Mouse (Mus musculus) right cerebral cortex, postnatal 10 days (tissue): Measurements from ENCODE around the gene Glce.
A peak's percentile ranks its signal among the peaks of the same experiment; 100 is the strongest.

ENCODE experiments used
- DNase-seq, 2 experiments: peaks; one replicate each; pipeline ENCODE4 v3.0.0; 2021; ENCODE audit warnings: low spot score in 2 of 2

Gene Glce

DNA sequence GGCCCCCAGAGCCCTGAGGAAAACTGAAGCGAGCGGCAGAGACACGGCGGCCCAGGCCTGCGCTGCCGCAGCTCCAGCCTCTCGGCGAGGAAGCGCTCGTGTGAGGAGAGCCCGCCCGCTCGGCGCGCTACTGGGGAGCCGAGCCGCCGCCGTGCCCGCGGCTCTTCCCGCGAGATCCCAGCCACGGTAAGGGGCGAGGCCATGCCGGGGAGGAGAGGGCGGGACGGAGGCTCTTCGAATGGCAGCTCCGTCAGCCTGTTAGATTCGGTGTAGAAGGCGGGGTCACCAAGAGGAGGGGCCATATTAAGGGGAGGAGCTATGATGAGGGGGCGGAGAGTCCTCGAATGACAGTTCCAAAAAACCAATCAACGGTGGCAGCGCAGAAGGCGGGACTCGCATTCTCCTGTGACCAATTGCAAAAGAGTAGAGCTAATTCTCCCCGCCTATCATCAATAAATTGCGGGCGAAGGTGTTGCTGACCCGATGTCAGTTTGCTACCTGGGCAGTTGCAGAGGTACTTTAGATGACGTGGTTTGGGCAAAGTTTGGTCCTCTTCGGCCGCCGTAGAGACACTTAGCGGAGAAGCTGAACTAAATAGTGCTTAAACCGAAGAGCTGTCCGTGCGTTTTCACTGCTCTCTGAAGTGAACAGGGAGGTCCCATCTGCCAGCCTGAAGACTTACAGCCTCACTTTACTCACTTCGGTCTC, at the start of gene Glce:
Gene Glce (minus strand): TSS at position 148 of the 708 bp plus-strand sequence.
- peak; percentile 98 to 99 for DNase-seq

- DNase-seq, result no peak
These were observed 49.8 kb upstream of the Glce start for GRCm38 (mm10) chr9:62172239-62172638.

DNA sequence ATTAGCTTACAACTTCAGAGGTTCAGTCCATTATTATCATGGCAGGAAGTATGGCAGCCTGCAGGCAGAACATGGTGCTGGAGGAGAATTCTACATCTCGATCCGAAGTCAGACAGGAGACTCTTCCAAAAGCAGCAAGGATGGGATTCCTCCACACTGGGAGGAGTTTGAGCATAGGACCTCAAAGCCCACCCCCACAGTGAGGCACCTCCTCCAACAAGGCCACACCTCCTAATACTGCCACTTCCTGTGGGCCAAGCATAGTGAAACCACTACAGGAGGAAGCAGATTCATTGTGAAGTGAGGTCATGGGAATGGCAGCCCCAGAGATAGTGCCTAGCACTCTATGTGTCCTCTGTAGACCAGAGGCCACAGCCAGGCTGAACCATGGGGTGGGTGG, 48.5 kb upstream of the Glce start:
- no peak for DNase-seq

DNA sequence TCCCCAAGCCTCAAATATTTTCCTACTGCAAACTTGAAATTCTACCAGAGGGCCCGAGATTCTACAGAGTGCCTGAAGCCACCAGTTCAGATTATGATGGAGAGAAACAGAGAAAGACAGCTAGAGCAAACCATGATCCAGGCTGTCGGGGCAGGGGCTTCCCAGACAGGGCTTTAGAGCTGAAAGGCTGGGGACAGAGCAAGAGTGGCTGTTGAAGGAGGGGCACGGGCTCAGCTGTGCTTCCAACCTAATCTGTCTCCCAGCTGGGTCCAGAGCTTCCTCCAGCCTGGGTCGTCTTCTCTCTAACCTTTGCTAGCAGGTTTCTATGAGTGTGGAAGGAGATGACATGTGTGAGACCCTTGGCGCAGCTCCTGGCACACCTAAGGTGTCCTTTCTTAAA, 44.2 kb upstream of the Glce start:
- no peak for DNase-seq

DNA sequence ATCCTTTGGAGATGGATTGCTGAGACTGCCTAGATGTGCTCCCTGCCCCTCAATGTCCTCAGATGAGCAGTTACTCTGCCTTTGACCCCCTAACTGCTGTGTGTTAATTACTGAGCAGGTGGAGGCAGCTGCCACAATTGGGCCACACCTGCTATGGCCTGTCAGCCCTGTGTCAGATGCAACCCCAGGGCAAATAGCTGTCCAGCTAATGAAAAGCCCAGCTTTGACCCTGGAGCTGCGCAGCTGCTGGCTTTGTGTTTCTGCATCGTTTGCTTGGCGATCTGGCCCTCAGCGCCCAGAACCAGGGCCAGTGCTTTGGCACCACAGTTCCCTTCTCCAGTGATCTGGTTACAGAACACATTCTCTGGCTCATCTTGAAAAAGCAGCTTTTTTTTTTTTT, 43.7 kb upstream of the Glce start:
- DNase-seq, result no peak

DNA sequence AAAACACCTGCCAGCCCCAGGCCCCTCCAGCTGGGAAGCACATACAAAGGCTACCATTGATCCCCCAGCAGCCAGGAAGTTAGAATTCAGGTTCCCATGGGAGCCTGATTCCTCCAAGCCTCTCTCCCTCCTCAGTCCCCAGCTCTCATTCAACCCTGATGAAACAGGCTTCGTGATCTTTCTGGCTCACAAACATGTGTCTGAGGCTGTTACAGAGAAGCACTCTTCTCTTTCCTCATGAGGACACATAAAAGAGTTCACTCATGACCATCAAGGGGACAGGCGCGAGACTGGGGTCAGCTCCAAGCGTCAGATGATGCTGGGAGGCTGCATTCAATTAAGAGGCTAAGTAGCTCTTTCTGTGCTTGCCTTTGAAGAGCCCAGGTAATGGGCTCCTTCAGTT, 40.4 kb upstream of the Glce start:
- peak in 1 of 2 experiments; percentile 61 for DNase-seq

GRCm38 (mm10) chr9:62160788-62161187, 38.3 kb upstream of the Glce start:
- no peak for DNase-seq

- DNase-seq, result no peak
These were observed 36.3 kb upstream of the Glce start for GRCm38 (mm10) chr9:62158746-62159145.

DNA sequence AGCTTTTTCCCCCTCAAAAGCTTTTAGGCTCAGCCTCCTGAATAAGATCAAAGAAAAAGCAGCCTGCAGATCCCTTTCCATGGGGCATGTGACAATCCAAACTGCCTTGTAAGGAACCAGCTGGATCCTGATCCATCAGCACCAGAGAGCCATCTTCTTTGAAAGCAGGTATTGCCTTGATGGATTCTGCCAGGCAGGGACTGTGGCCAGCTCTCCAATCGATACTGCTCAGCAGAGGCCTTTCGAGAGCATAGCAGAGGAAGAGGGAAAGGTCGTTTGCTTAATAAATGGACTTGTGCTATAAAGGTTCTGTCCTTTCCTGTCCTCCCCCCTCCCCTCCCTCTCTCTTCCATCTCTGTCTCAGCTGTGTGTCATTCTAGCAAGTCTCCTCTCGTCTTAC, 33.4 kb upstream of the Glce start:
- no peak for DNase-seq

DNA sequence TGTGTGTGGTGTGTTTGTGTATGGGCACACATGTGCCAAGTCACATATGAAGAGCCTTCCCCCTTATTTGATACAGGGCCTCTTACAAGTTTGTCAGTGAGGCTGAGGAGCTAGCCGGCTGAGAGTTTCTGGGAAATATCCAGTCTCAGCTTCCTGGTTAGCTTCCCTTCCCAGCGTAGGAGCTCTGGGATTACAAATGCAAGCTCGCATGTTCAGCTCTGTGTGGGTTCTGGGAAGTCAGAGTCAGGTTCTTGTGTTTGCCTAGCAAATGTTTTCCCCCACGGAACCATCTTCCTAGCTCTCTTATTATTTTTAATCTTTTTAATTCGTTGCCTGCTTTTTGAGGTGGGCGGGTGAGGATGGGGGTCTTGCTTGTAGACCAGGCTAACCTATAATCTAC, 32.9 kb upstream of the Glce start:
- DNase-seq, result no peak

- DNase-seq, result no peak
These were observed 32.5 kb upstream of the Glce start for GRCm38 (mm10) chr9:62154956-62155355.

- DNase-seq, result no peak
These were observed 32.1 kb upstream of the Glce start for GRCm38 (mm10) chr9:62154551-62154950.

- peak; percentile 48 to 50 for DNase-seq
These were observed 30.8 kb upstream of the Glce start for GRCm38 (mm10) chr9:62153263-62153662.

GRCm38 (mm10) chr9:62152506-62152905, 30.1 kb upstream of the Glce start:
- no peak for DNase-seq

DNA sequence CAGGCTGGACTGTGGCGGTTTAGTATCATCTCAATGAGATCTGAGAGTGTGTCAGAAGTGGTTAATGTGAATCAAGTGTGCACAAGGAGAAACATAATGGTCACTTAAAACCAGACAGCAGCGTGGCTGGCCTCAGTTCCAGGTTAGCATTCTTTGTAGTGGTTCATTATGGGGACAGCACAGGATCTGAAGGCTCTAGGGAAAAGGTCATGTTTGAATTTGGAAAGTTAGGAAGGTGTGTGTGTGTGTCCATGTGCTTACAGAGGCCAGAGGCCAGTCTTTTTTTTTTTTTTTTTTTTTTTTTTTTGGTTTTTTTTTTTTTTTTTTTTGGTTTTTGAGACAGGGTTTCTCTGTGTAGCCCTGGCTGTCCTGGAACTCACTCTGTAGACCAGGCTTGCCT, 22.7 kb upstream of the Glce start:
- no peak for DNase-seq

- no peak for DNase-seq
These were observed 21.0 kb upstream of the Glce start for GRCm38 (mm10) chr9:62143428-62143827.

- no peak for DNase-seq
These were observed 16.6 kb upstream of the Glce start for GRCm38 (mm10) chr9:62139027-62139426.

GRCm38 (mm10) chr9:62137259-62137658, 14.8 kb upstream of the Glce start:
- peak; percentile 76 to 77 for DNase-seq

DNA sequence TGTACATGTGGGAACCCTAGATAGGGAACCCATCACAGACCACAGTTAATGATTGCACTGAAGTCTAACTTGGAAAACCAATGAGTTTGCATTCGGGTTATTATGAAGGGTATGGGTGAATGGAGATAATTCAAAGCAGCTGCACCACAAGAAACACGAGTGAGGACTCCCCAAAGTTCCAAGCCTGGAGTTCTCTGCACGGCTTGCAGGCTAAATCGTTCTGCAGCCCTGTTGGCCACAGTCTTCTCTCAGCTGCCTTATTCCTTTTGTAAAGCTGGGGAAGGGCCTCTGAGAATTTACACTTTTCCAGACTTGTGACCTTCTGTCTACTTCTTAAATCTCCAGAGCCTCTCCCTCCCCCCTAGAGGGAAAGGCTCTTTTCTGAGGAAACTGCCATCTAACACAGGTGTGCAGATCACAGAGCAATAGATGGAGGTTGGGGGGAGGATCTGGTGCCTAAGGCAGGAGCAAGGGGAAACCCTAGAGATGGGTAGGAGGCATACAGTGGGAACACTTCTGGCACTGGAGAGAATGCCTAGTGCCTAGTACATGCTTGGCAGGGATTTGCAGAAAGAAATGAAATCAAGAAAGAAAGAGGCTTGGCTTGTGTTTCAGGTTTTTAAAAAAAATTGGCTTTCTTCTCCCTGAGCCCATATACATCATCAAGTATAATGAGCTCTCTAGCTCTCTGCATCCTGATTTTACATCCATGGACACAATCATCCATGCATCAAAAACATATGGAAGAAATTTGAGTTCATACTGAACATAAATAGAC, 9.7 kb upstream of the Glce start:
- DNase-seq, result no peak

GRCm38 (mm10) chr9:62130746-62131145, 8.3 kb upstream of the Glce start:
- DNase-seq, result no peak

DNA sequence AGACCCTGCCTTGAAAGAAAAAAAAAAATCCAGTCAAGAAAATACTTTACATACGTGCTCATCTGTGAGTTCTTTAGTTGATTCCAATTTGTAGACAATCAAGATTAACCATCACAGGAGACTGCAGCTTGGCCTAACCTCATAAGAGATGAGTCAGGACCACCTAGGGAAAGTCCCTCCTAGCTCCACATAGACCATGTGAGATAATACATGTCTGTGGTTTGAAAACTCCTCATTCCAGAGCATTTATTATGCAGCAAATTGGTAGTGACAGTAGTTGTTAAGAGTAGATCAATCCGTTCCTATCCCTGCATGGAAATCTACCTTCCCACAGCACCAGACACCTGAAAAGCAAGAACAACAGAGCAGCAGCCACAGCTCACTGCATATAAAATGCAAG, 5.6 kb upstream of the Glce start:
- no peak for DNase-seq

DNA sequence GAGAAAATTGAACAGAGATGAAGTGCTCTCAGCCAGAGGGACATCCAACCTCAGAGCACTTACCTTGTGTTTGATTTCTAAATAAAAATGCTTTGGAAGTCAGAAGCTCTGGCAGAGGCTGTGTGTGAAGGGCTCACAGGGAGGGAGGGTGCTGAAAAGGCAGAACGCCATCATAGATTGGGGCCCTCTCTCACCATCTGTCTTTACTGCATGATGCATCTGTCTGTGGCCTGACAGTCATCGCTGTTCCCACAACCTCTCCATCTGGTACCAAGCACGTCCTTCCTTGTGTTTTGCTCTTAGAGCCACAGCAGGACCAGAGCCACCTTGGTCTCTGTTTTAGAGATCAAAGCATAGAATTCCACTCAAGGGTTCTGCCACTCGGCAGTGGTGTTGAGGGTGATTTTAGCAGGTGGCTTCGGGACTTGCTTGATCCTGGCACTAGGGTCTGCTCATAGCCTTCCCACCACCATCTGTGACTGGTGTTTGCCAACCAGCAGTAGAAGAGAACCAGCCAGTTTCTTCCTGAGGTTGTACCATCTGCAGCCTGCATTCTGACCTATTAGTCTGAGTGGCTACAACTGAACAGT, 3.6 kb upstream of the Glce start:
- DNase-seq, result peak in 1 of 2 experiments; percentile 35

DNA sequence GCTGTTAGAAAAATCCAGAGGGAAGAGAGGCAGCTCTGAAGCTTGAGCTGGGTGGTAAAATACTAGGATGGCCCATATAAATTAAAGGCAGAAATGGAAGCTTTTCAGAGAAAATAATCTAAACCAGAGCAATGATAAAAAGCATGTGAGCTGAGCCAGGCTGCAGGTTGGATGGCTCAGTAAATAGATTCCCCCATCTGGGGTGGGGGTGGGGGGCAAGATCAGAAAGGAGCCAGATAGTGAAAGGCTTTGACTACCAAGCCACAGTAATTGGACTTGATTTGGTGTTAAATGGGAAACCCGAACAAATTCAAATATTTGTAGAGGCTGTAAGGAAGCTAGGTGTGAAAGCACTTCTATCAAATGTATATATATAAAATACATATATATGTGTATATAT, 1.8 kb upstream of the Glce start:
- DNase-seq, result no peak
